Mouse (Mus musculus): ENCODE measurements around the gene Elmo1. TPM values are rescaled to one million over a fixed set of nuclear protein-coding genes. Genes with fewer than 3 reads are reported as not detected.

Gene Elmo1
- polyA plus RNA-seq, 2 experiments from 2014 or later = 100 to 111 TPM

GRCm38 (mm10) chr13:20538216-20539070 lies 448.0 kb downstream of the Elmo1 start:
- no peak for ATAC-seq

- no peak for ATAC-seq
These were observed 449.2 kb downstream of the Elmo1 start for GRCm38 (mm10) chr13:20539631-20540030.

GRCm38 (mm10) chr13:20546568-20547204 lies 456.3 kb downstream of the Elmo1 start:
- ATAC-seq = no peak

- ATAC-seq = no peak
These were observed 459.6 kb downstream of the Elmo1 start for GRCm38 (mm10) chr13:20549983-20550382.

- no peak for ATAC-seq
These were observed 461.2 kb downstream of the Elmo1 start for GRCm38 (mm10) chr13:20551559-20551958.

- no peak for ATAC-seq
These were observed 465.6 kb downstream of the Elmo1 start for GRCm38 (mm10) chr13:20555853-20556452.

GRCm38 (mm10) chr13:20556739-20557138 lies 466.3 kb downstream of the Elmo1 start:
- ATAC-seq = no peak

GRCm38 (mm10) chr13:20557156-20557555 lies 466.8 kb downstream of the Elmo1 start:
- ATAC-seq = no peak

GRCm38 (mm10) chr13:20558376-20558775 lies 468.0 kb downstream of the Elmo1 start:
- no peak for ATAC-seq

GRCm38 (mm10) chr13:20564414-20564813 lies 474.0 kb downstream of the Elmo1 start:
- ATAC-seq = no peak

- no peak for ATAC-seq
These were observed 484.8 kb downstream of the Elmo1 start for GRCm38 (mm10) chr13:20575186-20575585.

- no peak for ATAC-seq
These were observed 495.5 kb downstream of the Elmo1 start for GRCm38 (mm10) chr13:20585868-20586267.

GRCm38 (mm10) chr13:20586462-20586861 lies 496.1 kb downstream of the Elmo1 start:
- no peak for ATAC-seq

GRCm38 (mm10) chr13:20590983-20591382 lies 500.6 kb downstream of the Elmo1 start:
- ATAC-seq = no peak

GRCm38 (mm10) chr13:20597307-20597706 lies 506.9 kb downstream of the Elmo1 start:
- no peak for ATAC-seq

- ATAC-seq = no peak
These were observed 508.2 kb downstream of the Elmo1 start for GRCm38 (mm10) chr13:20598618-20599017.

- ATAC-seq = no peak
These were observed 509.9 kb downstream of the Elmo1 start for GRCm38 (mm10) chr13:20600246-20600645.

GRCm38 (mm10) chr13:20601421-20601820 lies 511.0 kb downstream of the Elmo1 start:
- ATAC-seq = no peak

- no peak for ATAC-seq
These were observed 516.5 kb downstream of the Elmo1 start for GRCm38 (mm10) chr13:20606891-20607290.

- no peak for ATAC-seq
These were observed 518.8 kb downstream of the Elmo1 start for GRCm38 (mm10) chr13:20609003-20609688.

GRCm38 (mm10) chr13:20615596-20616469 lies 525.4 kb downstream of the Elmo1 start:
- ATAC-seq = no peak

GRCm38 (mm10) chr13:20619946-20620345 lies 529.5 kb downstream of the Elmo1 start:
- no peak for ATAC-seq

Measured in CD4-positive, CD25-positive, alpha-beta regulatory T cell, adult 4 months (primary cell).